Mouse (Mus musculus): Measurements from ENCODE around the gene Kcnv2.

- TF ChIP-seq CTCF (IDR thresholded peaks at IDR 0.05; ENCODE audit: low read depth) (no peak), EP300 (IDR thresholded peaks at IDR 0.05; ENCODE audit: low read depth) (no peak)
Measured at GRCm38 (mm10) chr19:27327569-27327968, 5.2 kb downstream of the Kcnv2 start.

Data from heart, postnatal 0 days (tissue).